Mouse (Mus musculus) heart, adult 2 months (tissue): ENCODE data around the gene Grsf1. TPM values are rescaled to one million over a fixed set of nuclear protein-coding genes. Genes with fewer than 3 reads are reported as not detected.
A peak's percentile ranks its signal among the peaks of the same experiment; 100 is the strongest.

Experiments
- DNase-seq, 2 experiments: peaks; one replicate each; pipeline ENCODE4 v3.0.0; 2021
- H3K27ac ChIP-seq: fragments of 200-600 bp; 2 replicates; pipeline ENCODE4 v1.8.1; 2022
- H3K27me3 ChIP-seq: fragments of 200-500 bp; 2 replicates; pipeline ENCODE4 v1.6.1; 2012; ENCODE audit warnings: mild to moderate bottlenecking, low read length, inconsistent platforms, mixed read lengths; ENCODE audit not compliant: control insufficient read depth, insufficient read depth
- H3K36me3 ChIP-seq: fragments of 200-500 bp; 2 replicates; pipeline ENCODE4 v1.6.1; 2012; ENCODE audit warnings: low read length, inconsistent platforms; ENCODE audit not compliant: control insufficient read depth, insufficient read depth
- H3K4me1 ChIP-seq: fragments of 200-500 bp; 2 replicates; pipeline ENCODE4 v1.6.1; 2011; ENCODE audit warnings: low read length; ENCODE audit not compliant: control insufficient read depth, insufficient read depth
- H3K4me3 ChIP-seq: fragments of 200-600 bp; 2 replicates; pipeline ENCODE4 v1.8.1; 2022
- H3K79me2 ChIP-seq: fragments of 200-500 bp; replicated peaks from 2 replicates; pipeline ENCODE4 v1.6.1; 2012; ENCODE audit warnings: mild to moderate bottlenecking, inconsistent platforms, low read length, moderate library complexity, mixed read lengths; ENCODE audit not compliant: control insufficient read depth, insufficient read depth
- H3K9ac ChIP-seq: fragments of 200-500 bp; 2 replicates; pipeline ENCODE4 v1.6.1; 2012; ENCODE audit warnings: low read depth, mild to moderate bottlenecking, control low read depth, inconsistent platforms, low read length, mixed read lengths
- CTCF ChIP-seq: fragments of 200-600 bp; IDR thresholded peaks from 2 replicates; pipeline ENCODE4 v1.8.1; 2022; ENCODE audit warnings: antibody characterized with exemption, mild to moderate bottlenecking, moderate library complexity
- EP300 ChIP-seq: fragments of 200-500 bp; IDR thresholded peaks from 2 replicates; pipeline ENCODE4 v1.6.1; 2011; ENCODE audit warnings: low read depth, low read length, control low read depth; ENCODE audit not compliant: insufficient read depth
- POLR2A ChIP-seq: fragments of 200-500 bp; IDR thresholded peaks from 2 replicates; pipeline ENCODE4 v1.6.1; 2011; ENCODE audit warnings: mild to moderate bottlenecking, low read depth, low read length, control low read depth; ENCODE audit not compliant: insufficient read depth
- WGBS: fragments of 180-500 bp; shearing (Covaris S2); methylation state at CpG from one replicate; pipeline ENCODE4 v1.1.7; 2018; 5-methylcytosine and 5-hydroxymethylcytosine counted together
- intact Hi-C: fragments of 180-260 bp; cut with DNase I; formaldehyde crosslinking; loops from one replicate; pipeline ENCODE4 v1.15.1; 2025
- long read RNA-seq: library from polyadenylated mRNA; stranded (forward); transcript quantifications from one replicate; pipeline ENCODE4 v2.0.0, GENCODE M21; 2021
- polyA plus RNA-seq: library from polyadenylated mRNA; depleted of rRNA; stranded (reverse); fragments of >200 nt; gene quantifications from 2 replicates; pipeline ENCODE4 v1.2.3, GENCODE M21; 2012; rRNA removed
- total RNA-seq, 2 experiments: library from RNA; stranded (reverse); gene quantifications; 2 replicates each; pipeline ENCODE4 v1.2.3; 2021

Grsf1 gene
- total RNA-seq (100 to 1,000 TPM; 187 to 211 TPM), polyA plus RNA-seq (63.6 and 111 TPM in 2 replicates)
- long read RNA-seq, transcript Grsf1-202 (10 exons, 2,286 nt) = minor isoform, 45 of 192 reads
- long read RNA-seq, transcript Grsf1-201 (10 exons, 2,538 nt) = major isoform, 107 of 192 reads
- long read RNA-seq, partial matches to known transcripts = 15 of 192 reads
- long read RNA-seq, other reads (novel, unspliced or antisense) = 25 of 192 reads

GRCm38 (mm10) chr5:88675443-88676387, at the start of gene Grsf1:
Gene Grsf1, minus strand, starts transcription at chr5:88676171.
- H3K4me1 ChIP-seq = no peaks in the 10 kb centered on the region; the same call in 1 of the 2 replicates
- H3K4me3 ChIP-seq = peak within 1 kb of the TSS; percentile 83
- under 1% methylated on average over 113 of the region's 127 CpGs for WGBS
- H3K27ac ChIP-seq = peak within 1 kb of the TSS; percentile 90
- 0 out of 2 replicates have a peak, but pooled peaks have one; percentile 38 for TF ChIP-seq POLR2A
- TF ChIP-seq CTCF = no peak
- 0 out of 2 replicates have a peak, but pooled peaks cover 2% of the 10 kb centered on the region for H3K79me2 ChIP-seq
- intact Hi-C loops = loop anchor here (1.0 to 5.0 kb wide), 3 partner anchors 45 to 108 kb away; partner anchors contain the start of genes Dck, Mob1b and Rufy3
- no peaks in the 10 kb centered on the region for H3K27me3 ChIP-seq
- peak within 1 kb of the TSS; percentile 96 for H3K9ac ChIP-seq
- peak; percentile 92 to 94 for DNase-seq
- H3K36me3 ChIP-seq = peaks cover 5% of the 10 kb centered on the region

DNA sequence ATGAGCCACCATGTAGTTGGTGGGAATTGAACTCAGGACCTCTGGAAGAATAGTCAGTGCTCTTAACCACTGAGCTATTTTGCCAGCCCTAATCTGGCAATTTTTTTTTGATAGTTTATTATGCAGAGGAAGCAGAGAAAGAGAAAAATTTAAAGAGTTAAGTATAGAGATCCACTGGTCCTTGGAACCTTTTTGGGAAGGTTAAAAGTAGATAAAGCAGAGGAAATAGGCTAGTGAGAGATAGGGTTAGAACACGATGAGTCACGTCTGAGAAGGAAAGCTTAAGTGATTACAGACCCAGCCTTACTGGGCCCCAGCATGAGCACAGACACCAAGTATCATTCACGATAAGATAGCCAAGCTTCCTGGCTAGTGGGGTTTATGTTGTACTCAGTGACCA, 48.1 kb upstream of the Grsf1 start:
- peaks cover 21% of the 10 kb centered on the region for H3K36me3 ChIP-seq
- peaks cover 10% of the 10 kb centered on the region for H3K79me2 ChIP-seq
- DNase-seq = no peak
- no peaks in the 10 kb centered on the region for H3K27me3 ChIP-seq
- TF ChIP-seq EP300 (no peak), CTCF (no peak), POLR2A (no peak)
- peak overlapping the region; percentile 9; the same call in 1 of the 2 replicates for H3K27ac ChIP-seq
- peaks cover 10% of the 10 kb centered on the region for H3K4me1 ChIP-seq
- intact Hi-C loops = no loop called here
- H3K4me3 ChIP-seq = no peak overlapping the region
- 4% methylated on average over 3 of the region's 3 CpGs for WGBS
- H3K9ac ChIP-seq = no peak overlapping the region

DNA sequence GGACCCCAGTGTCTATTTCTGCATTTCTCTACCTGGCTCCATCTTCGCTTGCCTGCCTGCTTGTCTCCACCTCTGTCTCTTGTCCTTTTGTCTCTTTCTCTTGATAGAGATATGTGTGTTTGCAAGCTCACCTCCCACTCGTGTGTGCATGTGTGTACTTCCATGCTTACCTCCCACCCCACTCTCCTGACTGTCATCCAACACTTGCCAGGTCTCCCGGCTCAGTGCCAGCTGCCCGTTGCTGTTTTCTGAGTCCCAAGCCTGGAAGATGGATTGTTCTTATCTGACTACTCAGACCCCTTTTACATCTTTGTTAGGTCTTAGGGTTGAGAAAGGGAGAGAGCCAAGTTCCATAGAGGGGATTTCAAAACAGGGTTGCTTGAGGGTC, 46.2 kb upstream of the Grsf1 start:
- H3K79me2 ChIP-seq = peaks cover 10% of the 10 kb centered on the region
- peak overlapping the region; percentile 95 for H3K4me3 ChIP-seq
- TF ChIP-seq POLR2A (no peak), CTCF (no peak), EP300 (no peak)
- DNase-seq = peak; percentile 19 to 38
- H3K27ac ChIP-seq = no peak overlapping the region
- H3K36me3 ChIP-seq = peaks cover 16% of the 10 kb centered on the region
- H3K9ac ChIP-seq = peak overlapping the region; percentile 94
- 18% methylated on average over 4 of the region's 4 CpGs for WGBS
- no peaks in the 10 kb centered on the region for H3K27me3 ChIP-seq
- H3K4me1 ChIP-seq = peaks cover 10% of the 10 kb centered on the region
- intact Hi-C loops = no loop called here

GRCm38 (mm10) chr5:88721565-88722212, 45.7 kb upstream of the Grsf1 start:
- intact Hi-C loops = loop anchor here (2.0 kb wide), 2 partner anchors 45 to 157 kb away; partner anchors contain the start of genes Grsf1 and Rufy3
- Histone ChIP-seq H3K27me3 (no peaks in the 10 kb centered on the region), H3K4me3 (peak overlapping the region; percentile 95), H3K79me2 (peaks cover 10% of the 10 kb centered on the region), H3K27ac (peak overlapping the region; percentile 58), H3K9ac (peak overlapping the region; percentile 94), H3K36me3 (peaks cover 16% of the 10 kb centered on the region), H3K4me1 (peaks cover 9% of the 10 kb centered on the region)
- TF ChIP-seq POLR2A (no peak), CTCF (no peak), EP300 (no peak)
- 2% methylated on average over 31 of the region's 31 CpGs for WGBS
- peak; percentile 40 to 57 for DNase-seq

GRCm38 (mm10) chr5:88721003-88721475, 45.1 kb upstream of the Grsf1 start:
- H3K36me3 ChIP-seq = peaks cover 15% of the 10 kb centered on the region
- H3K27me3 ChIP-seq = no peaks in the 10 kb centered on the region
- WGBS = under 1% methylated on average over 37 of the region's 38 CpGs
- no peak for TF ChIP-seq POLR2A
- TF ChIP-seq CTCF = no peak
- TF ChIP-seq EP300 = no peak
- H3K27ac ChIP-seq = peak overlapping the region; percentile 92
- no peak for DNase-seq
- H3K79me2 ChIP-seq = peaks cover 10% of the 10 kb centered on the region
- H3K4me3 ChIP-seq = peak overlapping the region; percentile 95
- H3K9ac ChIP-seq = peak overlapping the region; percentile 94
- peaks cover 9% of the 10 kb centered on the region for H3K4me1 ChIP-seq
- intact Hi-C loops = loop anchor here (2.0 kb wide), 2 partner anchors 44 to 156 kb away; partner anchors contain the start of genes Grsf1 and Rufy3
